Mouse (Mus musculus): Measurements from ENCODE around the gene Clba1.

DNA sequence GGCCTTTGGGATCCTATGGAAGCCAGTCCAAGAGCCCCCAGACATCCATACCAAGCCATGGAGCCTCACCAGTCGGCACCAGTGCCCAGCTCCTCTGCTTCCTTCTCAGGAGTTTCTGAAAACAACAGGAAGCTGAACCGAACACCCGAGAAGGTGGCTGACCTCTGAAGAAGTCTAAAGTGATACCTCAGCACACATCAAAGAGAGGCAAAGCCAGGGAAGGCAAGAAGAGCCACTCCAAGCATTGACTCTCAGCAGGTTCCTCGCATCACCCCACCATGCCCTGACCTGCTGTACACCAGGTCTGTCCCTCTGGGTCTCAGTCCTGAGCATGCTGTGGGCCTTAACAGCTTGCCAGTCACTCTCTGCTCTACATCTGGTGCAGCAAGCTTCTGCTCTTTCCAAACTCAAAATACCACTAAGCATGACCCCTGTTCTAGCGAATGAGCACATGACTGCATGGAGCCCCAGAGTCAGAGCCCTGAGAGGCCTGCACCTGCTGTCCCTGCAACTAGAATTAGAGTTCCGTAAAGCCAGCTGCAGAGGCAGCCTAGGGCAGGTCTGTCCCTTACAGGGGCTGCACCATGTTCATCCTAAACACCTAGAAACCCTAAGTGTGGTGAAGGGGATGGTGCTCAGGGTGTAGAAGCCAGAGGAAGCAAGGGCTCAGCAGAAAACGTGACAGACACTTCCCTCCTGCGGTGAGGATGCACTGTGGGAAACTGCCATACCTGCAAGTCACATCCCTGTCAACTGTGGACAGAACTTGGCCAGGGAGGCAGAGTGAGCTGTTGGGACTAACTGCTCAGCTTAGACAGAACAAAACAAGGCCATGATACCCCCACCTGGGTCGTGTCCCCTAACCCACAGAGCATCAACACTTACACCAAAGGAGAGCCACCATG lies 48.5 kb downstream of the Clba1 start:
- TF ChIP-seq MAFK (IDR thresholded peaks at IDR 0.05; ENCODE audit: insufficient read depth, low read depth, low read length) (no peak), CHD2 (IDR thresholded peaks at IDR 0.05; ENCODE audit: low read depth, low read length) (no peak), HCFC1 (IDR thresholded peaks at IDR 0.05; ENCODE audit: borderline replicate concordance, insufficient read depth, low read length) (no peak), ZNF384 (IDR thresholded peaks at IDR 0.05; ENCODE audit: low read depth, low read length) (no peak), ZC3H11A (IDR thresholded peaks at IDR 0.05; ENCODE audit: borderline replicate concordance, low read depth, low read length) (no peak)
